Mouse (Mus musculus) telencephalon, adult 2 months (tissue): ENCODE measurements around the gene Cxcr5.

Source experiments
- DNase-seq: peaks from one replicate; pipeline ENCODE4 v3.0.0-alpha.2; 2011; ENCODE audit warnings: low read depth, low spot score

Cxcr5 gene

DNA sequence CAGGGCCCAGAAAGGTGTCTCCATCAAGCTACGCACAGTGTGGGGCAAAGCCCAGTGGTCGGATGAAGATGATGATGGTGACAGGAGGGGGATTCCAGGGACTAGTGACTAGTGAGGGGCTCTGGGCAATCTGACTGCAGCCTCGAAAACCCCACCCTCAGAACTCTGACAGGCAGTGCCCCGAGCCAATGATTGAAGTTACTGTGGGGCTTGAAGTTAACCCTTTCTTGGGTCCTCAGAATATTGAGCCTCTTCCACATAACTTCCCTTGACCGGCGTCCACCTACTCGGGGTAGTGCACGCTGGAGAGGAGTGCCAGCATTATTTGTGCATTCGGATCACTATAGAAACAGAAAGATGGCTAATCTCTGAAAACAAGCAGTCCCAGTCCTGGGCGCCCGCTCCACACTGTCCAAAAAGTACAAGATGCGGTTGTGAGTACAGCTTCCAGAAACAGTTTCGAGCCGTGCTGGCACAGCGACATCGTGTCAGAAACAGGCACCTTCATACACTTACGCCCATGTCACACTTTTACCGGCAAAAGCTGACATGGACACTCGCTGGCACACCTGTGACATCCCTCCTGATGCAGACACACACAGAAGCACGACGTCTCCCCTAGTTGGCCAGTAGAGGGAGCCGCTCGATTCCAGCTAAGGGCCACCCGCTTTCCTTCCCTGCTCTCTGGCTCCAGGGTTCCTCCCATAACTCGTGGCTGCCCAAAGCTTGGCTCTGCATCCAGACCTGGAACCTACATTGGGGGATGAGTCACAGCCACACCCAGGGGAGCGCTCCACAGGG lies 81.8 kb downstream of the Cxcr5 start:
- peak; percentile 91 for DNase-seq

DNA sequence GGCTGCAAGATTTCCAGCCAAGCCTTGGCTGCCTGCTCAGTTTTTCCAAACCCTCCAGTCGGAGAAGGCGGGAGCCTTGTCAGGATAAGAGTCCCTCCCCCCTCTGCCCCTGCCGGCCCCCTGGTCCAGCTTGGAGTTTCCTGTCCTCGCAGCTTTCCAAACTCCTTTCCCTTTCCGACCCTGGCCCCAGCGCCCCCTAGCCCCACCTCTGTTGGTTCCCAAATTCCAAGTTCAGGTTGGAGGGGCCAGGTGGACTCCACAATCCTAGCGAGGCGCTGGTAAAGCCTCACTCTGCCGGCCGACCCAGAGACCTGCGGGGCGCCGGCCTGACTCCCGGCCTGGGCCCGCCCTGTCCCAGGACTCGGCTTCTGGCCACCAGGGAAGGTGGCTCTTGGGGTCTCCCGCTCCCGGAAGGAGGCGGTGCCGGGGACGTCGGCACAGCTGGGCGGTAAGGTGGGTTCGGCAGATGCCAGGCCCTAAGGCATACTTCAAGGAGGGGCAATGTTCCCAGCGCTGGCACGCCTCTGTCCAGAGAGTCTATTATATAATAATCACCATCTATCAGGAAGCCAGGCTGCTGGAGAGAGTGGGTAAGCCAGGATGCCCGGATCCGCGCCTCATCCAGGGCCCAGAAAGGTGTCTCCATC lies 82.6 kb downstream of the Cxcr5 start:
- DNase-seq: no peak

DNA sequence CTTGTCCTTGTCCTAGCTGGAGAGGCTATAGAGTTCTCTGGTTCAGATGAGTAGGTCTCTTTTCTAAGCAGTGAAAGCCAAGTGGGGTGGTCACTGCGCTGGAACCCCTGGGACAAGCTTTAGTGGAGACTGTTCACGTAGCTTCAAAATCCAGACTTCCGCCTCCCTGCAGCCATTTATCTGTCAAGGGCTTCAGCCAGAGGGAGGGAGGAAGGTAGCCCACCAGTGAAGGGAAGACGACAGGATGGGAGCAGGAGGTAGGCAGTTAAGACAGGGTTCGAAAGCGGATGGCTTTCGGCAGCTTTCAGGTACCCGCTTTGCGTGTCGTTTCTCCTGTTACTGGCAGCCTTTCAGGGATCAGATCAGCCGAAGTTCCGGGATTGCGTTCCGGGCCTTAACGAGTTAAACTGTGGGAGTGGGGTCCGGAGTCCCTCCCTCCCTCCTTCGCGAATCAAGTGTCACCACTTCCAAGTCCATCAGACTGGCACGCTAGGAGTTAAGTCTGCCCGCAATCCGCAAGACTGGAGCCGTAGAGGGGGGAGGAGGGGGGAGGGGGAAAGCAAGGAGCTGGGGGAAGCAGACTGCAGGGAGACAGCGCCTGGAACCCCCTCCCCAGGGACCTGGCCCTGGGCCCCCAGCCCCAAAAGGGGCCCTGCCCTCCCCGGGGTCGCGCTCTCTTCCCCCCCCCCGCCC lies 83.3 kb downstream of the Cxcr5 start:
- DNase-seq: no peak

GRCm38 (mm10) chr9:44477339-44478228 lies 84.1 kb downstream of the Cxcr5 start:
- no peak for DNase-seq

DNA sequence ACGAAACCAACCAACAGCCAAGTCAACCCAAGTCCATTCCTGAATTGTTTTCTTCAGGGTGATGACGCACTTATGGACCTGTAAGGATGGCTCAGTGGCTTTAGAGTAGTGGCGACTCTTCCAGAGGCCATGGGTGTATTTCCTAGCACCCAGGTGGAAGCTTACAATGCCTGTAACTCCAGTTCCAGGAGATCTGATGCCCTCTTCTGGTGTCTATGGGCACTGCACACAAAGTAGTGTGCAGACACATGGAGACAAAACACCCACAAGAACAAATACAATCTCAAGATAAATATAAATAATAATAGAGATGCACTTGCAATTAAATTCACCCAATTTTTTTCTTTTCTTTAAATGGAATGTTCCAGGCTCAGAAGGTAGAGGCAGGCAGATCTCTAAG lies 85.7 kb downstream of the Cxcr5 start:
- no peak for DNase-seq

DNA sequence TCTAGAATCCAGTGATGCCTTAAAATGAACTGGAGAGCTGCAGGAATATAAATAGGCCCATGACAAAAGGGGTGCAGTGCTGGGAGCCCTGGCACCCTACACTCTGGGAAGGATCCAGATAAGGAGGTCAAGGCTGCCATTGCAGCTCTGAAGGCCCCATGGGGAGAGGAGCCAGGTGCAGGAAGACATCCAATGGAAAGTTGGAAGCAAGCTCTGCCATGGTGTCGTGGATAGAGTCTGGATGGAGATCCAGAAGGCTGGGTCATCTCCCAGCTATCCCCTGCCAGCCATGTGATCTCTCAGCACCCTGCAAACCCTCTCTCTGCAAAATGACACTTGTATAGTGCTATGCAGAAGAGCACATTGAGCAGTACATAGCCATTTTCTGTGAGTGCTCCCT lies 87.3 kb downstream of the Cxcr5 start:
- DNase-seq: no peak

- no peak for DNase-seq
These were observed 88.5 kb downstream of the Cxcr5 start for GRCm38 (mm10) chr9:44473184-44473583.

DNA sequence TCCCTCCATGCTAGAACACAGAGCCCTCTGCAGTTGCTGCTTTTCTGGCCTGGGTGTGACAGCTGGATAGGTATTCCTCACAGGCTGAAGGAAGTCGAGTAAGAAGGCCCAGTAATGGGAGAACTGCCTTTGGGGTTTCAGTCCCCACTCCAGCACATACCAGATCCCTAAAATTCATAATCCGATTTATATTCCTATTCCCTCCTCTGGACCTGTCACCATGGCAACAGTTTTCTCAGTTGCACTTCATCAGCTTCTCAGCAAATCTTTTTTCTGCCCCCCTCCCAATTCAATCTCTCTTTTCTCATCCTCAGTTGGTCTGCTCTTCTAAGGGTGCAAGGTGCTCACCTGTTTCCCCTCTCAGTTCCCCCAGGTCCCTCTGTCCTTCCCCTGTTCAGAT lies 92.9 kb downstream of the Cxcr5 start:
- DNase-seq: no peak

GRCm38 (mm10) chr9:44468224-44468623 lies 93.5 kb downstream of the Cxcr5 start:
- DNase-seq: no peak

DNA sequence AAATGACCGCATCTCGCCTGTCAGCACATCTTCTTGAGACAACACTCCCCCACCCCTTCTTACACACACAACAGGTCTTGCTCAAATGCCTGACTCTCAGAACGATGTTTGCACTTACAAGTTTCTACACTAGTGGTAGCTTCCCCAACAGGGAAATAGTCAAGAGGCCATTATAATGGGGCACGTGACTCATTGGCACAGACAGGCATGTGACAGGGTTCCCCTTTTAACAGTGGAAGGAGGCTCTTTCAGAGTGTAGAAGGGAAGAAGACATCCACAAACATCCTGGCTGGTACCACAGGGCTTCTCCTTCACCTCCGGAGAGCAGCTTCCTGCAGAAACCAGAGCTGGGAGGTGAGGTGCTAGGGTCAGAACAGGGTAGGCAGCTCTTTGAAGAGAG lies 99.7 kb downstream of the Cxcr5 start:
- DNase-seq: no peak
